Mouse (Mus musculus): Measurements from ENCODE around the gene Hoxd9. TPM values are rescaled to one million over a fixed set of nuclear protein-coding genes. Genes with fewer than 3 reads are reported as not detected.

Gene Hoxd9
- total RNA-seq, 2 experiments from 2014 or later = not detected

DNA sequence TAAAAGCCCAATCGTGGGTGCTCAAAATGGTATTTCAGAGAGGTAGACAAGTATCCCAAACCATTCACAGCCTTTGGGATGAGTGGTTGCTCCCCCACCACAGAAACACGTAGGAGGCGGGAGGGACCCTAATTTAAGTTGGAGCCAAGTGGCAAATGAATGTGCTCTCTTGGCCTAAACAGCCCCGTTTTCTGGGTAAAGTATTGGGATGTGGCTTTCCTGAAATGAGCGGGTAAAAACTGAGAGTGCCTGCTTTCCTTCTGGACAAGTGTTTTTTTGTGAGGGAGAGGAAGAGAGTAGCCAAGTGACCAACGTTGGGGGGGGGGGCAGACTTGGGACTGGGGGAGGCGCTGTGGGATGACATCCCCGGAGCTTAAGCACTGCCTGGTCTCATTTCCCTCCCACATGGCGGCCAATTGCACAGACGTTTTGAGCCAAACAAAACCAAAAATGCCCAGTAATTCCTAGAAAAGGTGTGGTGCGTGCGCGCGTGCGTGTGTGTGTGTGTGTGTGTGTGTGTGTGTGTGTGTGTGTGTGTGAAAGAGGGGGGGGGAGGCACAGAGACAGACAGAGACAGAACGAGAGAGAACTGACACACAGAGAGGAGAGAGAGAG is 13.5 kb downstream of the Hoxd9 start:
- no peak for DNase-seq (ENCODE audit: extremely low spot score in 1 of 2, low spot score in 1 of 2)

- no peak for DNase-seq (ENCODE audit: extremely low spot score in 1 of 2, low spot score in 1 of 2)
These were observed 14.4 kb downstream of the Hoxd9 start, which contains the start of the genes Hoxd3 and Hoxd4 for GRCm38 (mm10) chr2:74711721-74712621. Hoxd3 (plus strand) TSS chr2:74711927. Hoxd4 (plus strand) TSS chr2:74711929.

DNA sequence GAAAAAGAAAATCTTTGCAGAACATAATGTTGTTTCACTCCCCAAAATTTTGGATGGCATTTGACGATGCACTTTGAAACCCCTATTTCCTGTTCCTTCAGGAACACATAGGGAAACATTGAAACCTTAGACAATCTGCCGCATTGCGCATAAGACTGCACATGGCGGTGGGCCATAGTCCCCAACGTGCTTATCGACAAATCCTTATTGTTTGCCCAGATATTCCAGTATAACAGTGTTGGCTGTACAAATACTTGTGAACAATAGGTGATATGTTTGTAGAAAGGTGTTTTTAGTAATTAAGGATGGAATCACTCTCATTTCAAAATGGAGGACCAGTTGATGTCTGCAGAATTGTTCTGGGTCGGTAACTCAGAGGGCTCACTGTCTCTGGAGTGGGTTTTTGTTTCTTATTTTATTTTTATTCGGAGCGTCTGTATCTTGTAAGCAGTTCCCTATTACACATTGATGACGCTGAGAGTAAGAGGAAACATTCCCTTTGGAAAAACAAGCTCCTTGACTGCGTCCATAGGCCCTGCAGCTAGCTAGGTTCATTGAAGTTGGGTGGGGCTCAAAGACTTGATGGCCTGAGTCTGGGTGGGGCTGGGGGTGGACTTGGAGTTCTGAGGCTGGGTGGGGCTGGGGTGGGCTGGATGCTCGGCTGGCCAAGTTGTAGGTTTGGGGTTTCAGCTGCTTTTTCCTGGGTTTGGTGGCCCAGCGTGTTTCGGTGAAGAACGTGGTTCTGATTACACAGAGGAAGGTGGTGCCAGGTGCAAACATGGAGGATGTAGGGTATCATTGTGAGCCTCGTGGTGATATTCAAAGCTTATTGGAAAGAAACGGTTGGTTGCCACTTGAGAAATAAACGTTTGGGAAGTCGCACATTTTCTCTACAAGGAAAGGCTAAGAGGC is 16.0 kb downstream of the Hoxd9 start:
- DNase-seq (ENCODE audit: extremely low spot score in 1 of 2, low spot score in 1 of 2) = no peak

DNA sequence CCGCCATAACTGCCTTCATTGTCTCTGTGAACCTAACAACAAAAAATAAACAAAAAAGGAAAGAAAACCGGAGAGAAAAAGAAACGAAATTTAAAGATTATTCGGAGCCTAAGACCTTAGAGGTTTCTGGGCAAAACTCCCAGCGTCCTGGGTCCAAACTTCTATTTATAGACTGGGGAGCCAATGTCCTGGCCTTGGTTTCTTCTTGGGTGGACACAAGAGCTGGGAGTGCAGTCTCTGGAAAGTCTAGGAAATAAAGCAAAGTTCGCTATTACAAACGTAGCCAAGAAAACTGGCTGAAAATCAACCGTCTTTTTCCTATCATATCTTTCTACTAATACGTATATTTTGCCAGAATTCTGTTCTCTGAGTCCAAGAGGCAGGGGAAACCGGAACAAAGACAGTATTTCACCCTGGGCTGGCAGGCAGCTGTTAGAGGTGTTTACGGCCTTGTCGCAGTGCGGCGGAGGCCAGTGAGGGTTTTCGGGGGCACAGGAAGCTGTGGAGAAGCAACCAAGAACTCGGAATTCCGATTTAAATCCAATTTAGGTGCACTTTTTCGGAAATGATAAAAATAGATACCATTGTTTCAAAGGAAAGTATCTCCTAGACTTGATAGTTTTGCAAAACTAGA is 16.7 kb downstream of the Hoxd9 start:
- DNase-seq (ENCODE audit: extremely low spot score in 1 of 2, low spot score in 1 of 2) = no peak

GRCm38 (mm10) chr2:74714881-74715280 is 17.4 kb downstream of the Hoxd9 start:
- no peak for DNase-seq (ENCODE audit: extremely low spot score in 1 of 2, low spot score in 1 of 2)

DNA sequence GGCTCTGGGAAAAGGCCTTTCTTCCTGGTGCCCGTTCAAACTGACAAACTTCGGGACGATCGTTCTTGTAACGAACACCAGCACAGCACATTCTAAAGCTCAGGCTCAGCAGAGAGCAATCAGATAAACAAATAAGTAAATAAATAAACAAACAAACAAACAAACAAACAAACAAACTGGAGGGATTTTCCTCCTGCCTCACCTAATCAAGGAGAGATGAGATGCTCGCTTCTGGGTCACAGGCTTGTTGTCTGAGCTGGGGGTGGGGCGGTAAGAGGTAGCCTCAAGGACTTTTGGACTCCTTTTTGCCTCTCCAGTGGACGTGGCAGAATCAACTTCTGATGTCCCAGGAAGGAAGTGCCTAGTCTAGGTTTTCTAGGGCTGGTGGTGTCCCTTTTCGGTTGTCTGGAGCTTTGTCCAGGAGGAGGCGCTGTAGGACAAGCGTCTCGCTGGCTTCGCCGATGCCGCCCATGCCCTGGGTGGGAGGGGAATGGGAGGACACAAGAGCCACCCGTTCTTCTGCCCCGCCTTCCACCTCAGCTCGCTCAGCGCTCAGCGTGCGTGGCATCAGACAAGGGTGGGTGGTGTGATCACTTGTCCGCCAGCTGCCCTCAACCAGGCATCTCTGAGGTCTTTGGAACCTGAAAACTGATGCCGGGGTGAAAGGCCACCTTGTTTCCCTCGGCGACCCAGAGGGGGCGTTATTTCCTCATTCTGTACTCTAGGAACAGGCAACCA is 18.1 kb downstream of the Hoxd9 start:
- DNase-seq (ENCODE audit: extremely low spot score in 1 of 2, low spot score in 1 of 2) = peak; percentile 64 to 90

- no peak for DNase-seq (ENCODE audit: extremely low spot score in 1 of 2, low spot score in 1 of 2)
These were observed 22.9 kb downstream of the Hoxd9 start for GRCm38 (mm10) chr2:74720384-74720783.

- DNase-seq (ENCODE audit: extremely low spot score in 1 of 2, low spot score in 1 of 2) = no peak
These were observed 23.5 kb downstream of the Hoxd9 start for GRCm38 (mm10) chr2:74720955-74721491.

GRCm38 (mm10) chr2:74721882-74722281 is 24.4 kb downstream of the Hoxd9 start:
- no peak for DNase-seq (ENCODE audit: extremely low spot score in 1 of 2, low spot score in 1 of 2)

- no peak for DNase-seq (ENCODE audit: extremely low spot score in 1 of 2, low spot score in 1 of 2)
These were observed 25.4 kb downstream of the Hoxd9 start for GRCm38 (mm10) chr2:74722949-74723348.

DNA sequence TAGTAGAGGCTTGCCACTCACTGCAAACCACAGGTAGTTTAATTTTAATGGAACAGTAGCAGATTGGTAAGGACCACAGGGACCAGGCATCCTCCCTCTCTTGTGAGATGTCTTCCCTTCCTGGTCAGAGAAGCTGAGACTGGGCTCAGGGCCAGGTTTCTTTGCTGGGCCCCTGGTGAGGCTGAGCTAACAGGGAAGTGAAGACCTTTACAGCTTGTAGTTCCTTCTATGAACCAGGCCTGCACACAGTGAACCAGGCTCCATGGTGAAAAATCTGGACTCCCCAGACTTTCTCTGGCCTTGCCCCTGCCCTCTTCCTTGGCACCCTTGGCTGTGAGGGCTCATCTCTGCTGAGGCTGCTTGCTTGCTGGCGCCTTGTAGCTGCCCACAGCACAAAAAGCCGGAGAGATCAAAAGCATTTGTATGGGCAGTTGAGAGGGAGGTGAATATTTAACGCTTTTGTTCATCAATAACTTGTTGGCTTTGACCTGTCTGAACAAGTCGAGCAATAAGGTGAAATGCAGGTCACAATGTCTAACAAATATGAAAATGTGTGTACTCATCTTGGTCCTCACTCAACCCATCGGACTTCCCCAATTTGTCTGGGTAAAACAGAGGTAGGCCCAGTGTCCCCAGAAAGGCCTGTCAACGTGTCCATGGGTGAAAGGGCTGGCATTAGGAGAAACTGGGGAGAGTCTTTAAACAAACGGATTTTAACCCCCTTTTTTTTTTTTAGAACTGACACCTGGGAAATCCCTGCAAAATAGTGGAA is 26.9 kb downstream of the Hoxd9 start:
- DNase-seq (ENCODE audit: extremely low spot score in 1 of 2, low spot score in 1 of 2) = no peak

- no peak for DNase-seq (ENCODE audit: extremely low spot score in 1 of 2, low spot score in 1 of 2)
These were observed 27.6 kb downstream of the Hoxd9 start for GRCm38 (mm10) chr2:74725171-74725570.

DNA sequence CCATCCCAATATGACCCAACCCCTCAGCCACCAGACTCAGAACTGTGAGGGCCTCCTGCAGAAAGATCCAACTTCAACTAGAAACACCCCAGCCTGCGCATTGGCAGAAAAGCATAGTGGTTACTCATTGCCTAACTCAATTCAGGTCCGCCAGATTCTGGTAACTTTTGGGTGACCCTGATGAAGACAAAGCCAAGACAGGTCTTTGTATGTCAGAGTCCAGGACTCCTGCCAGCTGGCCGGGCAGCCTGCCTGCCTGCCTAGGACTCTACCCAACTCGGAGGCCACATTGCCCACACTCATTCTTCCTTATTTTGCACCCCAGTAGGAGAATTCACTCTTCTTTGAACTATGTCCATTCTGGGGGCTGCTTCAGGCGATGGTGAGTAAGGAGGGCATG is 29.0 kb downstream of the Hoxd9 start, which contains the start of gene Gm28230:
Gene Gm28230, plus strand, starts transcription at position 178 of the 400 bp plus-strand sequence.
- no peak for DNase-seq (ENCODE audit: extremely low spot score in 1 of 2, low spot score in 1 of 2)

- DNase-seq (ENCODE audit: extremely low spot score in 1 of 2, low spot score in 1 of 2) = no peak
These were observed 29.6 kb downstream of the Hoxd9 start for GRCm38 (mm10) chr2:74726973-74727639.

DNA sequence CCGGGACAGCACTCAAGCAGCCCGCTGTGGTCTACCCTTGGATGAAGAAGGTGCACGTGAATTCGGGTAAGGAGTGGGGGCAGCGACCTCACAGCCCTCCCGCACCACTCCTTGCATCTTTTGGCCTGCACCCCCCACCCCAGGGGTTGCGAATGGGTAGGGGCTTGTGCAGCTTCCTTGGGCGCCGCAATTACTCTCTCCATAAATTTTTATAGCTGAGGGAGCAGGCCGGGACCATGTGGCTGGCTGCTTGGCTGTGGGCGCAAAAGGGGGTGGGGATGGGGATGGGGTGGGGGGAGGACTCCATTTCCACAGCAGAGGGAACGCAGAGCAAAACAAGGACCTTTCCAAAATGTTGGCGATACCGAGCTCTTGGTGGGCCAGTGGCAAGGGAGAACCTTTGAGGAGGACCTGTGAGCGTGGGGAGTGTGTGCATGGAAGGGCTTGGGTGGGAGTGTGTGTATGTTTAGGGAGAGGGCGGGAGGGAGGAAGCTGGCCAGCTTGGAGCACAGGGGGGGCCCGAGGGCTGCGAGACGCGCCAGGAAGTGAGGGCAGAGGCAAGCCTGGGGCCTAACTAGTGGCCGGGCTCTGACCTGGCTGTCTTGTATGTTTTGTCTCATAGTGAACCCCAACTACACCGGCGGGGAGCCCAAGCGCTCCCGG is 30.2 kb downstream of the Hoxd9 start:
- no peak for DNase-seq (ENCODE audit: extremely low spot score in 1 of 2, low spot score in 1 of 2)

DNA sequence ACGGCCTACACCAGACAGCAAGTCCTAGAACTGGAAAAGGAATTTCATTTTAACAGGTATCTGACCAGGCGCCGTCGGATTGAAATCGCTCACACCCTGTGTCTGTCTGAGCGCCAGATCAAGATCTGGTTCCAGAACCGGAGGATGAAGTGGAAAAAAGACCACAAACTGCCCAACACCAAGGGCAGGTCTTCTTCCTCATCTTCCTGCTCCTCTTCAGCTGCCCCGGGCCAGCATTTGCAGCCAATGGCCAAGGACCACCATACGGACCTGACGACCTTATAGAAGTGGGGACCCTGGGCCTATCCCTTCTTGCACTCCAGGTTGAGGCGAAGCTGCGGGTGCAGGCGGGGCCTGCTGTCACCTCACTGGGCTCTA is 30.8 kb downstream of the Hoxd9 start:
- no peak for DNase-seq (ENCODE audit: extremely low spot score in 1 of 2, low spot score in 1 of 2)

DNA sequence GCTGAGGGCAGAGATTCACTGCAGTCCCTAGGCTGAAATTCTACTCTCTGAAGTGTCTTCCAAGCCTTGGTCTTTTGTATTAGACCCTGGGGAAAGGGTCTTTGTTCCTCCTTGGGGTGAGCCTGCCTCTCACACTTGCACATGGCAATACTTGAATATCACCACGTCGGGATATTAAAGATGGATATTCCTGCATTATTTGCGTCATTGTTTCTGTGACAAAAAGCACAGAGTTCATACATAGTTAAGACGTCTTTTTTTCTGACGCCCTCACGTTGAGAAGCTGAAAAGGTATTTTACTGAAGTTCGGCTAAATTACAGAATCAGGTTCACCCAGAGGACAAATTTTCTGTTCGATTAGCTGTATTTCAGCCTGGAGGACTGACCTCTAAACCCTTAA is 32.8 kb downstream of the Hoxd9 start:
- DNase-seq (ENCODE audit: extremely low spot score in 1 of 2, low spot score in 1 of 2) = no peak

Measured in layer of hippocampus, postnatal 25 days (tissue).